Mouse (Mus musculus) midbrain, embryonic 16.5 days (tissue): ENCODE results near the gene Cxcr4. TPM values are rescaled to one million over a fixed set of nuclear protein-coding genes. Genes with fewer than 3 reads are reported as not detected.
A peak's percentile ranks its signal among the peaks of the same experiment; 100 is the strongest.

ENCODE experiments used
- ATAC-seq: fragments of 200-750 bp; cut with Nextera tagmentation; 2 replicates; pipeline ENCODE4 v1.8.0; 2017; ENCODE audit warnings: moderate TSS enrichment
- H3K27ac ChIP-seq: fragments of 300-500 bp; sonication (generic); 2 replicates; pipeline ENCODE4 v1.5.1; 2014; ENCODE audit warnings: mild to moderate bottlenecking, low read length, mixed read lengths
- H3K27me3 ChIP-seq: fragments of 300-500 bp; sonication (generic); 2 replicates; pipeline ENCODE4 v1.6.1; 2014; ENCODE audit warnings: low read depth, low read length, mixed read lengths; ENCODE audit not compliant: control insufficient read depth, insufficient read depth
- H3K36me3 ChIP-seq: fragments of 300-500 bp; sonication (generic); 2 replicates; pipeline ENCODE4 v1.6.1; 2014; ENCODE audit warnings: mild to moderate bottlenecking, low read length, moderate library complexity, mixed read lengths; ENCODE audit not compliant: control insufficient read depth, insufficient read depth
- H3K4me1 ChIP-seq: fragments of 300-500 bp; sonication (generic); 2 replicates; pipeline ENCODE4 v1.6.1; 2014; ENCODE audit warnings: mild to moderate bottlenecking, low read length, mixed read lengths; ENCODE audit not compliant: control insufficient read depth, insufficient read depth
- H3K4me2 ChIP-seq: fragments of 300-500 bp; sonication (generic); 2 replicates; pipeline ENCODE4 v1.6.1; 2014; ENCODE audit warnings: mild to moderate bottlenecking, low read length, mixed read lengths
- H3K4me3 ChIP-seq: fragments of 300-500 bp; sonication (generic); 2 replicates; pipeline ENCODE4 v1.5.1; 2014; ENCODE audit warnings: low read depth, mild to moderate bottlenecking, low read length, moderate library complexity, mixed read lengths
- H3K9ac ChIP-seq: fragments of 300-500 bp; sonication (generic); 2 replicates; pipeline ENCODE4 v1.6.1; 2014; ENCODE audit warnings: low read depth, low read length, mixed read lengths
- H3K9me3 ChIP-seq: fragments of 300-500 bp; sonication (generic); replicated peaks from 2 replicates; pipeline ENCODE4 v1.6.1; 2014; ENCODE audit warnings: mild to moderate bottlenecking, low read length, mixed read lengths; ENCODE audit not compliant: control insufficient read depth, poor library complexity, severe bottlenecking
- WGBS: fragments of 180-500 bp; shearing (Covaris S2); extraction: QIAGEN DNeasy Blood & Tissue Kit; methylation state at CpG from one replicate; pipeline ENCODE4 v1.1.7; 2014; 5-methylcytosine and 5-hydroxymethylcytosine counted together
- polyA plus RNA-seq: library from polyadenylated mRNA; unstranded; fragments of >200 nt; fragmentation: Nextera tagmentation; extraction: Ambion mirVana; gene quantifications from 2 replicates; pipeline ENCODE4 v1.2.1, GENCODE M21; 2015

Gene Cxcr4
- polyA plus RNA-seq, 1 experiment from 2014 or later: 4.0 TPM

DNA sequence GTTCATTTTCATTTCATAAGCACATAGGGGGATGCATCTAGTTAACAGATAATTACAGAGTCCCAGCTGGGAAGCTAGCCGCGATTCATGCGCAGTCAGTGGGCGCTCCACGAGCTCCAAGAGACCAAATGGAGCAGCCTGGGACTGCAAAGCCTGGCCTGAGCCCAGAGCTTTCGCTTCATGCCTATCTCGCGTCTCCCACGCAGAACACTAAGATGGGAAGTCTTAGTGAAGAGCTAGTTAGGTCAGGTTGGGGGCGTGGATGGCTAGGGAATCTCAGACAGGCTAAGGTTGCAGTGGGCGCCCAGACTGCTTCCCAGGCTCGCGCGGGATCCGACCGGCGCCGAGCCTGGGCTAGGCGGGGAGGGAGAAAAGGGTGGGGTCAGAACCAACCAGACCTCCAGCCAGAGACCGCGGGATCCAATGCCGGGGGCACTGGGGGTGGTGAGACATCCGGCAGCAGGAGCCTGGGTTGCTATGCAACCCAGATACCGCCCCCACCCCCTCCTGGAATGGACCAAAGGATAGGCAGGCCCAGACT, 938 bp upstream of the Cxcr4 start:
- peak overlapping the region; percentile 56 for H3K27ac ChIP-seq
- H3K9me3 ChIP-seq: no peaks in the 10 kb centered on the region
- WGBS: under 1% methylated on average over 23 of the region's 24 CpGs
- peak overlapping the region; percentile 47 for H3K9ac ChIP-seq
- H3K4me3 ChIP-seq: peak overlapping the region; percentile 32
- no peaks in the 10 kb centered on the region for H3K27me3 ChIP-seq
- peak; percentile 44 for ATAC-seq
- no peaks in the 10 kb centered on the region for H3K36me3 ChIP-seq
- peaks cover 42% of the 10 kb centered on the region for H3K4me1 ChIP-seq
- peak overlapping the region; percentile 81 for H3K4me2 ChIP-seq

DNA sequence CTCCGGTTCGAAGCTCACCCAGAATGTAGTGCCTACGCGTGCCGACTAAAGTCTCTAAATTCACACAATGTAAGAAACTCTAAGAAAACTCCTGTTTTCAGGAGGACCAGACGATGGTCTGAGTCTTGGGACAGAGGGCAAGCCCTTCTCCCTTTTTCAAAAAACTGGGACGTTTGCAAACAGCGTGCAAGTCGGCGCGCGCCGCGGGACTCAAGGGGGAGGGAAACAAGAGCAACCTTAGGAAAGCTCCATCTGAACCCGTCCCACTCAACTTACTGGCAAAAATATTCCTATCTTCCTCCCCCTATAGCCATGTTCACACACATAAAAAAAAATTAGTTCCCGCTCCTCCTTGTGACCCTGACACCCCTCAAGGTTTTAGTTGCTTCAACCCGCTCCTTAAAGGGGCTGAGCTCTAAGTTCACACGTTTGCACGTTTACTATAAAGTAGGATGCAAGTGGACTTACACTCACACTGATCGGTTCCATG, 327 bp downstream of the Cxcr4 start:
- Histone ChIP-seq H3K4me1 (peaks cover 42% of the 10 kb centered on the region), H3K9ac (peak overlapping the region; percentile 59), H3K4me2 (peak overlapping the region; percentile 81), H3K9me3 (no peaks in the 10 kb centered on the region), H3K36me3 (no peaks in the 10 kb centered on the region), H3K27me3 (no peaks in the 10 kb centered on the region), H3K4me3 (peak overlapping the region; percentile 53), H3K27ac (peak overlapping the region; percentile 0; the same call in 1 of the 2 replicates)
- WGBS: under 1% methylated on average over 20 of the region's 20 CpGs
- no peak for ATAC-seq

DNA sequence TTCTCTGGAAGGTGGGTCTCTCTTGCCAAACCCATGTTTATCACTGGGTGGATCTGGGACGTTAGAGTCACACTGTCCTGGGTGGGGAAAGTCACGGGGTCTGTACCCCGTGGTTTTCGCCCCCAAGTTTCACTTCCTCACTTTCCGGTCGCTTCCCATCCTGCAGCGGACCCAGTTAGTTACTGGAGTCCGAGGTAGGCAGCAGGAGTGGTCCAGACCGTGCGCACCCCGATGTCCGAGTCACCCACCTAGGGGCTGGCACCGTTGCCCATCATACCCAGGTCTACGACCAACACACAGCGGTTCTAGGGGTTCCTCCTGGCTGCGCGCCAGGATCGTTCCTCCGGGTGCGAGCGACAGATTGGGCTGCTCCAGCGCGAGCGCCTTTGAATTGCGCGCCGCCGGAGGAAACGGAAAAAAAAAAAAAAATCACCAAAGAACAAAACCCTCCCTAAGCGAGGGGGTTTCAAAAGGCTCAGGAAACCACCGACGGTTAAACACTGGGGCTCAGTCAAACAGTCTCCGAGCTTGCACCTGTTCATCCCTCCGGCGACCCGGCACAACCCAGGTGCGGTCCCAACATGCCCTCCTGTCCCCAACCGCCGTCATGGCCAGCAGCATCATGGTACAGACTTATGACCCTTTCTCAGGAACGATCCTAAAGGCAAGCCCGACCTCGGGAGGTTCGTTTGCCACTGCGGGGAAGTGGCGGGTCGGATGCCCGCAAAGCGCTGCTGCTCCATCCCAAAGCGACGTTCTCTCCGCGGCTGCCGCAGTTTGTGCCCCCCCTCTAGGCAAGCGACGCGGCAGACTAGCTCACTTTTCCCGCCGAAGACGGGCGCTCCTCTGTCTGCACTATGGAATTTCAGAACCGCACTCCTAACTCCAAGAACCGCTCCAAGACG, 1.0 kb downstream of the Cxcr4 start:
- Histone ChIP-seq H3K4me3 (peak overlapping the region; percentile 53), H3K9me3 (no peaks in the 10 kb centered on the region), H3K27ac (peak overlapping the region; percentile 65), H3K9ac (peak overlapping the region; percentile 59), H3K4me1 (peaks cover 45% of the 10 kb centered on the region), H3K36me3 (no peaks in the 10 kb centered on the region), H3K27me3 (no peaks in the 10 kb centered on the region), H3K4me2 (peak overlapping the region; percentile 81)
- 0% methylated on average over 63 of the region's 63 CpGs for WGBS
- no peak for ATAC-seq

DNA sequence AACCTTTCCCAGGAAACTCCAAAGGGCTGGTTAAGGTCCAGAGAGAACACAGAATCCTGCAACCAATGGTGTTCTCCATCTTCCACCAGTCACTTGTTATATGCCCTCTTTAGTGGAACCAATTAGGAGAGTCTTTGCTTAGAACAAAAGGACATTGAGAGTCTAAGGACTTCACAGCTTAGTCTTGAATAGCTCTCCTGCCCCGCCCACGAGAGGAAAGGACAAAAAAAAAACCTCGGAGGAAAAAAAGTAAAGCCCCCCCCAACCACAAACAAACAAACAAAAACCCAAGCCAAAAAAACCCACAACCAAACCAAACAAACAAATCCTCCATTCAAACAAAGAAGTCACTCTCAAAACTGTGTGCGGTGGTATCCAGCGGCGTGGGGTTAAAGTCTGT, 2.1 kb downstream of the Cxcr4 start:
- no peak for ATAC-seq
- Histone ChIP-seq H3K27me3 (no peaks in the 10 kb centered on the region), H3K9ac (no peak overlapping the region), H3K27ac (no peak overlapping the region), H3K4me2 (peak overlapping the region; percentile 38), H3K4me3 (peak overlapping the region; percentile 7; the same call in 1 of the 2 replicates), H3K36me3 (no peaks in the 10 kb centered on the region), H3K4me1 (peaks cover 37% of the 10 kb centered on the region), H3K9me3 (no peaks in the 10 kb centered on the region)
- 2% methylated on average over 6 of the region's 6 CpGs for WGBS

DNA sequence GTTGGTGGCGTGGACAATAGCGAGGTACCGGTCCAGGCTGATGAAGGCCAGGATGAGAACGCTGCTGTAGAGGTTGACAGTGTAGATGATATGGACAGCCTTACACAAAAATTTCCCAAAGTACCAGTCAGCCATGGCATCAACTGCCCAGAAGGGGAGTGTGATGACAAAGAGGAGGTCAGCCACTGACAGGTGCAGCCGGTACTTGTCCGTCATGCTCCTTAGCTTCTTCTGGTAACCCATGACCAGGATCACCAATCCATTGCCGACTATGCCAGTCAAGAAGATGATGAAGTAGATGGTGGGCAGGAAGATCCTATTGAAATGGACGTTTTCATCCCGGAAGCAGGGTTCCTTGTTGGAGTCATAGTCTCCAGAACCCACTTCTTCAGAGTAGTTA, 2.6 kb downstream of the Cxcr4 start:
- WGBS: 59% methylated on average over 9 of the region's 9 CpGs
- Histone ChIP-seq H3K27ac (no peak overlapping the region), H3K4me1 (peaks cover 32% of the 10 kb centered on the region)

DNA sequence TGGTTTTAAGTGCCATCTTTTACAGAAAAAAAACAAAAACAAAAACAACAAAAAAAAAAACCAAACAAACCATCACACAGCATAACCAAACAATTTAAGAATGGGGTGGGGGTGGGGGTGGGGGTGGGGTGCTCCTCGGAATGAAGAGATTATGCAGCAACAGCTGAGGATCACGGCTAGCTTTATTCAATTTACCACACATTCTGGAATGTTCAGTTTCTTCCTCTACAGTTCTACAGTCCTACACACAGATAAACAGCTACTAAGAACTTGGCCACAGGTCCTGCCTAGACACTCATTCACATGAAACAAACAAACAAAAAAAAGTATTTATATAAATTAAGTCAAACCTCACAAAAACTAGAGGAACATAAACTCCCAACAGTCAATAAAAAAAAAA, 3.8 kb downstream of the Cxcr4 start:
- no peak for ATAC-seq
- Histone ChIP-seq H3K9me3 (no peaks in the 10 kb centered on the region), H3K4me2 (no peak overlapping the region), H3K4me1 (peaks cover 20% of the 10 kb centered on the region; the same call in 1 of the 2 replicates), H3K4me3 (no peak overlapping the region), H3K27ac (no peak overlapping the region), H3K36me3 (no peaks in the 10 kb centered on the region), H3K9ac (no peak overlapping the region), H3K27me3 (no peaks in the 10 kb centered on the region)
- WGBS: 29% methylated on average over 2 of the region's 2 CpGs

More for the DNA sequence above, 2.6 kb downstream of the Cxcr4 start:
- no peaks in the 10 kb centered on the region for H3K9me3 ChIP-seq
- ATAC-seq: no peak
- no peak overlapping the region for H3K9ac ChIP-seq
- peak overlapping the region; percentile 38 for H3K4me2 ChIP-seq
- H3K4me3 ChIP-seq: peak overlapping the region; percentile 7; the same call in 1 of the 2 replicates
- H3K27me3 ChIP-seq: no peaks in the 10 kb centered on the region
- no peaks in the 10 kb centered on the region for H3K36me3 ChIP-seq

DNA sequence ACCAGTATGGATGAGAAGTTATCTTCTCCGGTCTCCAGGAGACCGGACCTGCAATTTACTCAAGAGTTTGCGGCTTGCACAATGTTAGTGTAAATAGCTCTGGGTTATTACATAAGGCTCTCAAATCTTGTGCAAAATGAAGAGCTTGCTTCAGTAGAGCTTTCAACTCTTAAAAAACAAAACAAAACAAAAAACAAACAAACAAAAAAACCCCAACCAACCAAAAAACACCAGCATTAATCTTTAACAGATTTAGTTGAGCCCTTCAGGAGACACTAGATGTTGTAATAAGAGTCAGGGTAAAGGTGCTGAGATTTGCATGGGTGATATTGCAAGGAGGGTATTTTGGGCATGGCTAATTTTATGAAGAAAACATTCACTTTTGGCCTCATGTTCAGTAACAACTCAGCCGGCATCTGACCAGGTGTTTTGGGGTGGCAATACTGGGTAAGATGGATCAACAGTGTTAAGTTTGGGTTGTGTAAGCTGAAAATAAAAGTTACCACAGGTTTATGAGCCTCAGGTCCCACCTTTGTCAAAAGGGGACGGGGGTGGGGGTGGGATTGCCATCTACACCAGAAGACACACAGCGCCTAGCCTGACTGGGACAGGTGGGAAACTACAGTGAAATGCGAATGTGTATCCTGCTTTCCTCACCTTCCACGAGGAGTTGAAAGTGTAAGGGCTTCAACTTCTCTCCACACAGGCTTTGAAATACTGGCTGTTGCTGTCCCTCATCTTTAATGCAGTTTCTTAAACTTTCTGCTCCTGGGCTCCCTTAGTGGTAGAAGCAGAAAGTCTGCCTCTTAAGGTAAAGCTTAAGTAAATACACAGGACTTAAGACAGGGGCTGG, 4.9 kb downstream of the Cxcr4 start:
- WGBS: 48% methylated on average over 8 of the region's 8 CpGs

DNA sequence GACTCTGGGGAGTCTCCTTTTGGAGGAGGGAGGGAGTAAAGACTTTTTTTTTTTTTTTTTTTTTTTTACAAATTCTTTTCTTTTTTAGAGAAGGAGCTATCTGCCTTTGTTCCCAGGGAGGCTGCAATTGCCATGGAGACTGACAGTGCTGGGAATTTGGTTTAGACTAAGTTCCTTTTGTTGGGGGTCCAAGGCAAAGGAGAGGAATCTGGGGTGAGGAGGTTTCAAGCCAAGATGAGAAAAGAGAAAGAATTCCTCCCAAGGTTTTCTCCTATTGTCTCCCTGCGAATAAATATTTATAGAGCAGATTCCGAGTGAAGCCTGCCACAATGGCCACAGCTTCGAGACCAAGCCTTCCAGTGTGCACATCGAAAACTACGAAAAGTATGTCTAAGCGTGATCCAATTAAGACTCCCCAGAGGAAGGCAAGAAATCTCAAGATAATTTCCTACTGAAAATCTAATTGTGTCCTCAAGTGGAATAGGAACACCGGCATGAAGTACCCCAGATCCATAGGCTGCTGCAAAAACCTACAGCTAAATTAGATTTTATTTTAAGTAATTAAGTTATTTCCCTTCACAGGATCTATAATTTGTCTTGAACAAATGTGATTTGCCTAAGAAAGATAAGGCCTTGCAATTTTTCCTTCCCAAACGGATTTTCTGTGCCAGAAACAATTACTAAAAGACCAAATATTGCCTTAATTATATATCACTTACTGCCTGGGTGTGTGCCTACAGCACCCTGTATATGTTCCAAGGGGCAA, 5.7 kb downstream of the Cxcr4 start:
- 12% methylated on average over 8 of the region's 8 CpGs for WGBS
- ATAC-seq: peak; percentile 54
- no peak overlapping the region for H3K4me2 ChIP-seq
- H3K9ac ChIP-seq: no peak overlapping the region
- H3K4me3 ChIP-seq: no peak overlapping the region
- no peaks in the 10 kb centered on the region for H3K9me3 ChIP-seq
- H3K27ac ChIP-seq: peak overlapping the region; percentile 42; the same call in 1 of the 2 replicates
- peaks cover 10% of the 10 kb centered on the region; the same call in 1 of the 2 replicates for H3K4me1 ChIP-seq
- no peaks in the 10 kb centered on the region for H3K27me3 ChIP-seq
- H3K36me3 ChIP-seq: no peaks in the 10 kb centered on the region

More for the DNA sequence above, 4.9 kb downstream of the Cxcr4 start:
- peaks cover 12% of the 10 kb centered on the region; the same call in 1 of the 2 replicates for H3K4me1 ChIP-seq
- no peak for ATAC-seq
- H3K4me3 ChIP-seq: no peak overlapping the region
- no peak overlapping the region for H3K9ac ChIP-seq
- no peaks in the 10 kb centered on the region for H3K9me3 ChIP-seq
- H3K27me3 ChIP-seq: no peaks in the 10 kb centered on the region
- no peak overlapping the region for H3K4me2 ChIP-seq
- H3K36me3 ChIP-seq: no peaks in the 10 kb centered on the region
- no peak overlapping the region; the same call in 1 of the 2 replicates for H3K27ac ChIP-seq
